Comparison of ENCODE assay signal across 9 mouse cellular contexts in the genomic region with DNA sequence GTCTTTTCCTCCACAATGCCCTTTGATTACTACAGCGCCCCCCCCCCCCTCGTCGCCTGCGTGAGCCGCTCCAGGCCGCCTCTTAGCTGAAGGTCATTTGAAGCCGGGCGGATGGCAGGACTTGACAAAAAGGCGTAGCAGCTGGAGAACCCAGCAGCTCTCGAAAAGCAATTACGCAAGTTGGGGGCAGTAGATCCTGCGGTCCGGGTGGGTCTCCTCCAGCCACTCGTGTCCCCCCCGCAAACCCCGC. TPM values are rescaled to one million over a fixed set of nuclear protein-coding genes. Genes with fewer than 3 reads are reported as not detected.
DNase-seq lines count a peak whose midpoint lies in the region; ATAC-seq and TF ChIP-seq lines count a peak whose summit lies in the region.
"Had no signal": no experiment of that assay in that cellular context is flagged by ENCODE, and none has a peak within 500 bp of the region (broad histone marks: within the 10 kb centered on the region; RNA-seq: fewer than 3 reads in every experiment).

No protein-coding gene starts in this region.

- peak overlapping the region; percentile 99 for H3K27ac ChIP-seq in kidney, adult 2 months (ENCODE audit: insufficient read depth, low read depth, low read length)
- peak overlapping the region; percentile 73 for H3K27ac ChIP-seq in bone marrow macrophage, adult 2 months (ENCODE audit: insufficient read depth, low read depth, low read length)
- H3K27ac ChIP-seq in hindbrain, embryonic 12.5 days = peak overlapping the region; percentile 92
- H3K27ac ChIP-seq in midbrain, embryonic 12.5 days (replicated peaks) = peak overlapping the region; percentile 86

- H3K27me3 ChIP-seq in kidney, adult 2 months (replicated peaks; ENCODE audit: control insufficient read depth, insufficient read depth, low read length) = no peaks in the 10 kb centered on the region
- no peaks in the 10 kb centered on the region for H3K27me3 ChIP-seq in hindbrain, embryonic 12.5 days
- no peaks in the 10 kb centered on the region for H3K27me3 ChIP-seq in midbrain, embryonic 12.5 days

- peak overlapping the region; percentile 89 for H3K9ac ChIP-seq in hindbrain, embryonic 12.5 days
- peak overlapping the region; percentile 91 for H3K9ac ChIP-seq in midbrain, embryonic 12.5 days (replicated peaks)

- no peak for ATAC-seq in hindbrain, embryonic 12.5 days (ENCODE audit: low FRiP score)
- ATAC-seq in midbrain, embryonic 12.5 days (ENCODE audit: low FRiP score, low read depth) = no peak

- no peaks in the 10 kb centered on the region for H3K36me3 ChIP-seq in kidney, adult 2 months (ENCODE audit: control insufficient read depth, insufficient read depth, low read length)
- peaks cover 23% of the 10 kb centered on the region for H3K36me3 ChIP-seq in hindbrain, embryonic 12.5 days
- peaks cover 21% of the 10 kb centered on the region for H3K36me3 ChIP-seq in midbrain, embryonic 12.5 days

- H3K4me2 ChIP-seq in hindbrain, embryonic 12.5 days (replicated peaks) = peak overlapping the region; percentile 79
- peak overlapping the region; percentile 85 for H3K4me2 ChIP-seq in midbrain, embryonic 12.5 days (replicated peaks)

- DNase-seq in kidney, adult 2 months = no peak
- no peak for DNase-seq in kidney, postnatal 4 days
- no peak for DNase-seq in testis, postnatal 14 days (ENCODE audit: low spot score)
- DNase-seq in layer of hippocampus, adult 9-10 months (ENCODE audit: low spot score) = no peak
- DNase-seq in layer of hippocampus, postnatal 36 days = no peak

- no peak for TF ChIP-seq CTCF in kidney, adult 2 months (conservative IDR thresholded peaks at IDR 0.05; ENCODE audit: insufficient read depth, insufficient read length, low read depth, low read length)
- TF ChIP-seq CTCF in bone marrow macrophage, adult 2 months (IDR thresholded peaks at IDR 0.05; ENCODE audit: low read depth, low read length) = no peak

- peaks cover 16% of the 10 kb centered on the region for H3K4me1 ChIP-seq in kidney, adult 2 months (ENCODE audit: control insufficient read depth, insufficient read depth, low read length)
- H3K4me1 ChIP-seq in bone marrow macrophage, adult 2 months (ENCODE audit: control insufficient read depth, insufficient read depth, low read length) = peaks cover 24% of the 10 kb centered on the region
- H3K4me1 ChIP-seq in hindbrain, embryonic 12.5 days = peaks cover 18% of the 10 kb centered on the region
- peaks cover 14% of the 10 kb centered on the region for H3K4me1 ChIP-seq in midbrain, embryonic 12.5 days

- no peaks in the 10 kb centered on the region for H3K9me3 ChIP-seq in hindbrain, embryonic 12.5 days (replicated peaks)
- H3K9me3 ChIP-seq in midbrain, embryonic 12.5 days = no peaks in the 10 kb centered on the region

- H3K4me3 ChIP-seq in kidney, adult 2 months (ENCODE audit: insufficient read depth, low read depth, low read length) = peak overlapping the region; percentile 97
- peak overlapping the region; percentile 92 for H3K4me3 ChIP-seq in bone marrow macrophage, adult 2 months (ENCODE audit: insufficient read depth, low read length)
- peak overlapping the region; percentile 96 for H3K4me3 ChIP-seq in hindbrain, embryonic 12.5 days
- peak overlapping the region; percentile 97 for H3K4me3 ChIP-seq in midbrain, embryonic 12.5 days

- 0% methylated on average over 16 of the region's 16 CpGs for WGBS in kidney, adult 2 months
- WGBS in hindbrain, embryonic 12.5 days = under 1% methylated on average over 16 of the region's 16 CpGs
- WGBS in midbrain, embryonic 12.5 days = 0% methylated on average over 16 of the region's 16 CpGs

- no peak for TF ChIP-seq POLR2A in kidney, adult 2 months (IDR thresholded peaks at IDR 0.05; ENCODE audit: low read depth, low read length)
- TF ChIP-seq POLR2A in bone marrow macrophage, adult 2 months (IDR thresholded peaks at IDR 0.05; ENCODE audit: borderline replicate concordance, low read depth, low read length) = no peak

RNA-seq across cellular contexts. Expression of gene Nfx1, which starts 0.2 kb away (rescaled TPM):
- polyA plus RNA-seq in kidney, adult 2 months (2012; rRNA removed) = 24.3 and 25.8 TPM in 2 replicates
- 38.5 and 38.8 TPM in 2 replicates for polyA plus RNA-seq in bone marrow macrophage, adult 2 months (2012; ENCODE audit: insufficient read depth, insufficient read length, missing spikeins)
- polyA plus RNA-seq in hindbrain, embryonic 12.5 days (2016; fragmentation: Nextera tagmentation; extraction: Ambion mirVana) = 110 and 111 TPM in 2 replicates
- 102 and 104 TPM in 2 replicates for polyA plus RNA-seq in midbrain, embryonic 12.5 days (2016; fragmentation: Nextera tagmentation; extraction: Ambion mirVana)
- 10 to 100 TPM; 66.1 to 76.4 TPM for total RNA-seq in layer of hippocampus, postnatal 36 days (2021)

RNA-seq across cellular contexts. Expression of gene Chmp5, which starts 22.3 kb away (rescaled TPM):
- 25.7 and 41.9 TPM in 2 replicates for polyA plus RNA-seq in kidney, adult 2 months (2012; rRNA removed)
- polyA plus RNA-seq in bone marrow macrophage, adult 2 months (2012; ENCODE audit: insufficient read depth, insufficient read length, missing spikeins) = 128 and 135 TPM in 2 replicates
- 153 and 154 TPM in 2 replicates for polyA plus RNA-seq in hindbrain, embryonic 12.5 days (2016; fragmentation: Nextera tagmentation; extraction: Ambion mirVana)
- 152 and 158 TPM in 2 replicates for polyA plus RNA-seq in midbrain, embryonic 12.5 days (2016; fragmentation: Nextera tagmentation; extraction: Ambion mirVana)
- 10 to 100 TPM; 87.9 to 89.4 TPM for total RNA-seq in layer of hippocampus, postnatal 36 days (2021)

RNA-seq across cellular contexts. Expression of gene Bag1, which starts 22.4 kb away (rescaled TPM):
- polyA plus RNA-seq in kidney, adult 2 months (2012; rRNA removed) = 133 and 162 TPM in 2 replicates
- polyA plus RNA-seq in bone marrow macrophage, adult 2 months (2012; ENCODE audit: insufficient read depth, insufficient read length, missing spikeins) = 141 and 155 TPM in 2 replicates
- polyA plus RNA-seq in hindbrain, embryonic 12.5 days (2016; fragmentation: Nextera tagmentation; extraction: Ambion mirVana) = 239 and 246 TPM in 2 replicates
- polyA plus RNA-seq in midbrain, embryonic 12.5 days (2016; fragmentation: Nextera tagmentation; extraction: Ambion mirVana) = 218 and 219 TPM in 2 replicates
- 100 to 1,000 TPM; 148 to 156 TPM for total RNA-seq in layer of hippocampus, postnatal 36 days (2021)

RNA-seq across cellular contexts. Expression of gene Spink4, which starts 50.7 kb away (rescaled TPM):
- 2.6 and 3.2 TPM in 2 replicates for polyA plus RNA-seq in kidney, adult 2 months (2012; rRNA removed)
- not detected in 2 replicates for polyA plus RNA-seq in bone marrow macrophage, adult 2 months (2012; ENCODE audit: insufficient read depth, insufficient read length, missing spikeins)
- polyA plus RNA-seq in hindbrain, embryonic 12.5 days (2016; fragmentation: Nextera tagmentation; extraction: Ambion mirVana) = not detected in 2 replicates
- not detected in 2 replicates for polyA plus RNA-seq in midbrain, embryonic 12.5 days (2016; fragmentation: Nextera tagmentation; extraction: Ambion mirVana)
- not detected for total RNA-seq in layer of hippocampus, postnatal 36 days (2021)
- total RNA-seq: hematopoietic stem cell, adult 5-6 weeks had no signal
